In genomic region chr11:24077795-24078705, GRCm38 (mm10) we compare ENCODE assay signal across 8 mouse cellular contexts. TPM values are rescaled to one million over a fixed set of nuclear protein-coding genes. Genes with fewer than 3 reads are reported as not detected.
DNase-seq lines count a peak whose midpoint lies in the region; TF ChIP-seq lines count a peak whose summit lies in the region.

Gene Bcl11a (plus strand): TSS chr11:24078056.

- no peaks in the 10 kb centered on the region for H3K36me3 ChIP-seq in thymus, adult 2 months (ENCODE audit: control insufficient read depth, insufficient read depth, low read length)

- peaks cover 36% of the 10 kb centered on the region for H3K4me1 ChIP-seq in thymus, adult 2 months (replicated peaks; ENCODE audit: control insufficient read depth, insufficient read depth, low read length)

- peaks cover 30% of the 10 kb centered on the region for H3K27me3 ChIP-seq in thymus, adult 2 months (ENCODE audit: control insufficient read depth, insufficient read depth, low read length)

- no peak for DNase-seq in thymus, adult 2 months
- DNase-seq in thymus, postnatal 14 days: no peak
- DNase-seq in embryo, embryonic 11 days: peak; percentile 94
- DNase-seq in heart, postnatal 10 days: peak; percentile 67 to 70
- DNase-seq in layer of hippocampus, postnatal 14 days (ENCODE audit: low spot score in 2 of 2): peak in 1 of 2 experiments; percentile 63
- DNase-seq in lung, postnatal 25 days (ENCODE audit: low spot score): peak; percentile 38
- peak; percentile 46 to 50 for DNase-seq in spleen, adult 18-20 months
- DNase-seq in cerebellum, adult 11 months: no peak

- TF ChIP-seq POLR2A in thymus, adult 2 months (IDR thresholded peaks at IDR 0.05; ENCODE audit: control insufficient read depth, extremely low read depth, insufficient read depth, low read length, poor library complexity): no peak

- peak within 1 kb of the TSS; percentile 69 for H3K4me3 ChIP-seq in thymus, adult 2 months (ENCODE audit: control insufficient read depth, insufficient read depth, low read length)

- intact Hi-C loops in heart, postnatal 10 days (cut with DNase I): loop anchor here (2.0 to 10.0 kb wide), 2 partner anchors 29 to 303 kb away; partner anchors contain the start of gene Rel

- TF ChIP-seq CTCF in thymus, adult 2 months (IDR thresholded peaks at IDR 0.05; ENCODE audit: borderline replicate concordance, control insufficient read depth, extremely low read depth, insufficient read depth, low read length, poor library complexity): no peak

- H3K27ac ChIP-seq in thymus, adult 2 months (ENCODE audit: control insufficient read depth, insufficient read depth, low read length): no peak within 1 kb of the TSS

- WGBS in thymus, adult 2 months: under 1% methylated on average over 42 of the region's 51 CpGs

RNA-seq across cellular contexts. Expression of gene Bcl11a, which starts in this region (rescaled TPM):
- polyA plus RNA-seq in thymus, adult 2 months (2012; rRNA removed): 2.7 and 2.8 TPM in 2 replicates
- 1 to 10 TPM; 4.4 to 7.4 TPM for total RNA-seq in heart, postnatal 10 days (2021)
- total RNA-seq in layer of hippocampus, postnatal 14 days (2021): 100 to 1,000 TPM; 125 to 127 TPM

Comparison
In these comparisons a context has a peak if more than half of its experiments do, and no peak if none do; other contexts are left out.
1. RNA of gene Bcl11a (total RNA-seq): 125 to 127 TPM in layer of hippocampus, postnatal 14 days; 4.4 to 7.4 TPM in heart, postnatal 10 days; every median in the first group is over 10 times any median in the second.
2. DNase-seq: peak in embryo, embryonic 11 days (single experiment), heart, postnatal 10 days (2 of 2), lung, postnatal 25 days (single experiment) and spleen, adult 18-20 months (2 of 2); none in thymus, adult 2 months (single experiment), thymus, postnatal 14 days (single experiment) and cerebellum, adult 11 months (single experiment).